Comparison of ENCODE assay signal across 31 mouse cellular contexts in genomic region chr7:4663179-4663578, GRCm38 (mm10). TPM values are rescaled to one million over a fixed set of nuclear protein-coding genes. Genes with fewer than 3 reads are reported as not detected.
DNase-seq lines count a peak whose midpoint lies in the region; ATAC-seq and TF ChIP-seq lines count a peak whose summit lies in the region.
"Had no signal": no experiment of that assay in that cellular context is flagged by ENCODE, and none has a peak within 500 bp of the region (broad histone marks: within the 10 kb centered on the region; RNA-seq: fewer than 3 reads in every experiment).

No protein-coding gene starts in this region.

- 77% methylated on average over 8 of the region's 8 CpGs for WGBS in liver, embryonic 12.5 days (ENCODE audit: insufficient replicate concordance)
- WGBS in liver, embryonic 11.5 days = 77% methylated on average over 8 of the region's 8 CpGs
- 88% methylated on average over 8 of the region's 8 CpGs for WGBS in thymus, adult 2 months

- no peak overlapping the region for H3K4me3 ChIP-seq in liver, embryonic 12.5 days
- no peak overlapping the region for H3K4me3 ChIP-seq in liver, embryonic 11.5 days (ENCODE audit: low read depth, low read length)
- H3K4me3 ChIP-seq in thymus, adult 2 months (ENCODE audit: control insufficient read depth, insufficient read depth, low read length) = no peak overlapping the region
- H3K4me3 ChIP-seq: heart, embryonic 12.5 days; stomach, embryonic 15.5 days had no signal

- no peak for DNase-seq in liver, embryonic 11.5 days (ENCODE audit: low spot score)
- DNase-seq in thymus, adult 2 months = no peak
- no peak for DNase-seq in thymus, postnatal 14 days
- peak; percentile 46 for DNase-seq in induced T-regulatory cell, adult 2 months (ENCODE audit: low read depth)
- no peak for DNase-seq in Muller cell, postnatal 12 days (ENCODE audit: inconsistent ontology term)
- DNase-seq in testis, postnatal 10 days (ENCODE audit: low spot score) = no peak
- DNase-seq: adrenal gland, postnatal 14 days; cerebellum, adult 18-20 months; cerebellum, postnatal 14 days; gastrocnemius, postnatal 25 days; heart, adult 11 months; kidney, adult 11 months; kidney, postnatal 14 days; lung, embryonic 14.5 days; lung, postnatal 14 days; thymus, postnatal 36 days had no signal

- H3K27ac ChIP-seq in liver, embryonic 12.5 days = 0 out of 2 replicates have a peak overlapping the region, but pooled peaks have one; percentile 7
- H3K27ac ChIP-seq in liver, embryonic 11.5 days (ENCODE audit: low read depth, low read length) = no peak overlapping the region
- H3K27ac ChIP-seq in thymus, adult 2 months (ENCODE audit: control insufficient read depth, insufficient read depth, low read length) = peak overlapping the region; percentile 65
- H3K27ac ChIP-seq: hindbrain, embryonic 14.5 days; stomach, embryonic 15.5 days had no signal

- no peak for ATAC-seq in liver, embryonic 12.5 days
- no peak for ATAC-seq in liver, embryonic 11.5 days (replicated peaks; ENCODE audit: low FRiP score)
- ATAC-seq: forebrain, embryonic 14.5 days; midbrain, embryonic 16.5 days; Patski had no signal

- H3K27me3 ChIP-seq in liver, embryonic 12.5 days (replicated peaks) = no peaks in the 10 kb centered on the region
- no peaks in the 10 kb centered on the region for H3K27me3 ChIP-seq in liver, embryonic 11.5 days (replicated peaks; ENCODE audit: control insufficient read depth, insufficient read depth, low read length)
- H3K27me3 ChIP-seq in thymus, adult 2 months (ENCODE audit: control insufficient read depth, insufficient read depth, low read length) = no peaks in the 10 kb centered on the region
- H3K27me3 ChIP-seq: heart, embryonic 12.5 days; Patski; stomach, embryonic 15.5 days had no signal

- H3K4me1 ChIP-seq in liver, embryonic 12.5 days = peaks cover 24% of the 10 kb centered on the region
- no peaks in the 10 kb centered on the region for H3K4me1 ChIP-seq in liver, embryonic 11.5 days (replicated peaks; ENCODE audit: control insufficient read depth, insufficient read depth, low read length)
- H3K4me1 ChIP-seq in thymus, adult 2 months (replicated peaks; ENCODE audit: control insufficient read depth, insufficient read depth, low read length) = peaks cover 13% of the 10 kb centered on the region

- peaks cover 58% of the 10 kb centered on the region for H3K36me3 ChIP-seq in liver, embryonic 12.5 days
- H3K36me3 ChIP-seq in liver, embryonic 11.5 days (ENCODE audit: control insufficient read depth, insufficient read depth, low read length) = peaks cover 31% of the 10 kb centered on the region
- H3K36me3 ChIP-seq in thymus, adult 2 months (ENCODE audit: control insufficient read depth, insufficient read depth, low read length) = no peaks in the 10 kb centered on the region

- no peak for TF ChIP-seq POLR2A in thymus, adult 2 months (IDR thresholded peaks at IDR 0.05; ENCODE audit: control insufficient read depth, extremely low read depth, insufficient read depth, low read length, poor library complexity)

- H3K9me3 ChIP-seq in liver, embryonic 12.5 days (replicated peaks) = no peaks in the 10 kb centered on the region
- no peaks in the 10 kb centered on the region for H3K9me3 ChIP-seq in liver, embryonic 11.5 days (ENCODE audit: control insufficient read depth, low read length)
- H3K9me3 ChIP-seq: G1E; heart, embryonic 12.5 days; stomach, embryonic 15.5 days had no signal

- H3K4me2 ChIP-seq in liver, embryonic 12.5 days = no peak overlapping the region
- no peak overlapping the region for H3K4me2 ChIP-seq in liver, embryonic 11.5 days
- H3K4me2 ChIP-seq: heart, embryonic 12.5 days; hindbrain, embryonic 14.5 days; lung, embryonic 14.5 days; midbrain, embryonic 11.5 days; stomach, embryonic 15.5 days had no signal

- H3K9ac ChIP-seq in liver, embryonic 12.5 days = no peak overlapping the region
- H3K9ac ChIP-seq in liver, embryonic 11.5 days (ENCODE audit: low read depth, low read length) = no peak overlapping the region
- H3K9ac ChIP-seq: heart, embryonic 12.5 days; hindbrain, embryonic 14.5 days; lung, embryonic 14.5 days; stomach, embryonic 15.5 days had no signal

- TF ChIP-seq CTCF in thymus, adult 2 months (IDR thresholded peaks at IDR 0.05; ENCODE audit: borderline replicate concordance, control insufficient read depth, extremely low read depth, insufficient read depth, low read length, poor library complexity) = no peak

RNA-seq across cellular contexts. Expression of gene Ppp6r1, which starts 4.4 kb away (rescaled TPM):
- polyA plus RNA-seq in liver, embryonic 12.5 days (2016; fragmentation: Nextera tagmentation; extraction: Ambion mirVana) = 12.0 and 12.7 TPM in 2 replicates
- polyA plus RNA-seq in liver, embryonic 11.5 days (2014; fragmentation: Nextera tagmentation; extraction: Ambion mirVana) = 5.6 and 6.6 TPM in 2 replicates
- polyA plus RNA-seq in thymus, adult 2 months (2012; rRNA removed) = 419 and 475 TPM in 2 replicates

RNA-seq across cellular contexts. Expression of gene Hspbp1, which starts 21.7 kb away (rescaled TPM):
- 90.8 and 95.6 TPM in 2 replicates for polyA plus RNA-seq in liver, embryonic 12.5 days (2016; fragmentation: Nextera tagmentation; extraction: Ambion mirVana)
- polyA plus RNA-seq in liver, embryonic 11.5 days (2014; fragmentation: Nextera tagmentation; extraction: Ambion mirVana) = 132 and 137 TPM in 2 replicates
- 53.0 and 55.4 TPM in 2 replicates for polyA plus RNA-seq in thymus, adult 2 months (2012; rRNA removed)

RNA-seq across cellular contexts. Expression of gene Brsk1, which starts 27.2 kb away (rescaled TPM):
- 0.19 and 0.29 TPM in 2 replicates for polyA plus RNA-seq in liver, embryonic 12.5 days (2016; fragmentation: Nextera tagmentation; extraction: Ambion mirVana)
- 0.66 and 1.0 TPM in 2 replicates for polyA plus RNA-seq in liver, embryonic 11.5 days (2014; fragmentation: Nextera tagmentation; extraction: Ambion mirVana)
- polyA plus RNA-seq in thymus, adult 2 months (2012; rRNA removed) = 0.71 and 0.84 TPM in 2 replicates
- polyA plus RNA-seq: G1E had no signal

RNA-seq across cellular contexts. Expression of gene Tmem86b, which starts 32.0 kb away (rescaled TPM):
- polyA plus RNA-seq in liver, embryonic 12.5 days (2016; fragmentation: Nextera tagmentation; extraction: Ambion mirVana) = 25.7 and 26.1 TPM in 2 replicates
- 12.9 and 18.0 TPM in 2 replicates for polyA plus RNA-seq in liver, embryonic 11.5 days (2014; fragmentation: Nextera tagmentation; extraction: Ambion mirVana)
- polyA plus RNA-seq in thymus, adult 2 months (2012; rRNA removed) = 103 and 113 TPM in 2 replicates

RNA-seq across cellular contexts. Expression of gene Ptprh, which starts 59.3 kb away (rescaled TPM):
- not detected in 2 replicates for polyA plus RNA-seq in liver, embryonic 12.5 days (2016; fragmentation: Nextera tagmentation; extraction: Ambion mirVana)
- not detected in 2 replicates for polyA plus RNA-seq in liver, embryonic 11.5 days (2014; fragmentation: Nextera tagmentation; extraction: Ambion mirVana)
- polyA plus RNA-seq in thymus, adult 2 months (2012; rRNA removed) = 0.11 and 0.15 TPM in 2 replicates
- polyA plus RNA-seq: embryonic facial prominence, embryonic 14.5 days; forebrain, embryonic 14.5 days; G1E; heart, embryonic 12.5 days; heart, postnatal 0 days; inflammation-experienced regulatory T-cells, adult 6 months; limb, embryonic 11.5 days; liver, adult 2 months; lung, embryonic 14.5 days; midbrain, embryonic 11.5 days; neural tube, embryonic 11.5 days; Patski had no signal

Comparison
In these comparisons a context has a peak if more than half of its experiments do, and no peak if none do; other contexts are left out.
1. RNA of gene Ppp6r1, which starts 4.4 kb away (polyA plus RNA-seq): 419 to 475 TPM in thymus, adult 2 months; 12.0 to 12.7 TPM in liver, embryonic 12.5 days and 5.6 to 6.6 TPM in liver, embryonic 11.5 days; every median in the first group is over 10 times any median in the second.